Mouse (Mus musculus): ENCODE results near the gene Mrpl48. TPM values are rescaled to one million over a fixed set of nuclear protein-coding genes. Genes with fewer than 3 reads are reported as not detected.

Gene Mrpl48
- polyA plus RNA-seq, 1 experiment from 2014 or later = 78.9 TPM

GRCm38 (mm10) chr7:100645147-100645546, 37.0 kb upstream of the Mrpl48 start:
- WGBS = 28% methylated on average over 3 of the region's 3 CpGs
- Histone ChIP-seq H3K27me3 (replicated peaks; ENCODE audit: control insufficient read depth, insufficient read depth, low read length) (no peaks in the 10 kb centered on the region), H3K9me3 (ENCODE audit: control insufficient read depth, low read length) (no peaks in the 10 kb centered on the region), H3K4me3 (ENCODE audit: low read depth, low read length) (no peak overlapping the region), H3K4me2 (no peak overlapping the region), H3K9ac (ENCODE audit: low read depth, low read length) (no peak overlapping the region), H3K4me1 (replicated peaks; ENCODE audit: control insufficient read depth, insufficient read depth, low read length) (no peaks in the 10 kb centered on the region), H3K27ac (ENCODE audit: low read depth, low read length) (0 out of 2 replicates have a peak overlapping the region, but pooled peaks have one; percentile 8), H3K36me3 (ENCODE audit: control insufficient read depth, insufficient read depth, low read length) (peaks cover 3% of the 10 kb centered on the region; the same call in 1 of the 2 replicates)
- DNase-seq (ENCODE audit: low spot score) (peak; percentile 70), ATAC-seq (replicated peaks; ENCODE audit: low FRiP score) (peak; percentile 63; the same call in 1 of the 2 replicates)

GRCm38 (mm10) chr7:100642413-100642812, 34.3 kb upstream of the Mrpl48 start:
- Histone ChIP-seq H3K27me3 (replicated peaks; ENCODE audit: control insufficient read depth, insufficient read depth, low read length) (no peaks in the 10 kb centered on the region), H3K4me1 (replicated peaks; ENCODE audit: control insufficient read depth, insufficient read depth, low read length) (no peaks in the 10 kb centered on the region), H3K4me2 (no peak overlapping the region), H3K4me3 (ENCODE audit: low read depth, low read length) (no peak overlapping the region), H3K36me3 (ENCODE audit: control insufficient read depth, insufficient read depth, low read length) (peaks cover 9% of the 10 kb centered on the region), H3K9ac (ENCODE audit: low read depth, low read length) (no peak overlapping the region), H3K27ac (ENCODE audit: low read depth, low read length) (no peak overlapping the region), H3K9me3 (ENCODE audit: control insufficient read depth, low read length) (no peaks in the 10 kb centered on the region)
- ATAC-seq (replicated peaks; ENCODE audit: low FRiP score) (no peak), DNase-seq (ENCODE audit: low spot score) (no peak)
- 83% methylated on average over 4 of the region's 4 CpGs for WGBS

- Histone ChIP-seq H3K4me1 (replicated peaks; ENCODE audit: control insufficient read depth, insufficient read depth, low read length) (no peaks in the 10 kb centered on the region), H3K4me3 (ENCODE audit: low read depth, low read length) (no peak overlapping the region), H3K27ac (ENCODE audit: low read depth, low read length) (no peak overlapping the region), H3K36me3 (ENCODE audit: control insufficient read depth, insufficient read depth, low read length) (peaks cover 11% of the 10 kb centered on the region), H3K9ac (ENCODE audit: low read depth, low read length) (no peak overlapping the region), H3K9me3 (ENCODE audit: control insufficient read depth, low read length) (no peaks in the 10 kb centered on the region), H3K4me2 (no peak overlapping the region), H3K27me3 (replicated peaks; ENCODE audit: control insufficient read depth, insufficient read depth, low read length) (no peaks in the 10 kb centered on the region)
- DNase-seq (ENCODE audit: low spot score) = no peak
- WGBS = 9% methylated on average over 1 of the region's 1 CpGs
- no peak for ATAC-seq (replicated peaks; ENCODE audit: low FRiP score)
Observed at GRCm38 (mm10) chr7:100637657-100638056, 29.6 kb upstream of the Mrpl48 start.

DNA sequence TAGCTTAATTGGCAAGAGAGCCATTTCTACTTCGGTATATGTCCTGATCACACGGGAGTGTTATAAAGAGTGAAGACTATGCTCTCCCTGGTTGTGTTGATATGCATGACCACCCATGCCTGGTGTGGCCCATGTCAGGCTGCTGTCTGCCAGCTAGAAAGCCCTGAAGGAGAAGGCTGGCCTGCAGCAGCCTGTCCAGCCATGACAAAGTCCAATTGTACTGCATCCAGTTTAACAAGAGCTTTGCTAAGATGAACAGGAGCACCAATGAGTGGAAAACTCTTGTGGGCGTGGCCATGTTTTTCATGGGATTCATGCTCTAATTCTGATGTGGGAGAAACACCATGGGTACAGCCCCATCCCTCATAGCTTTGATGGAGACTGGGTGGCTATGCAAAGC, 16.4 kb upstream of the Mrpl48 start:
- ATAC-seq (replicated peaks; ENCODE audit: low FRiP score) = no peak
- Histone ChIP-seq H3K36me3 (ENCODE audit: control insufficient read depth, insufficient read depth, low read length) (0 out of 2 replicates have a peak, but pooled peaks cover under 1% of the 10 kb centered on the region), H3K9ac (ENCODE audit: low read depth, low read length) (no peak overlapping the region), H3K9me3 (ENCODE audit: control insufficient read depth, low read length) (no peaks in the 10 kb centered on the region), H3K27me3 (replicated peaks; ENCODE audit: control insufficient read depth, insufficient read depth, low read length) (no peaks in the 10 kb centered on the region), H3K4me3 (ENCODE audit: low read depth, low read length) (no peak overlapping the region), H3K27ac (ENCODE audit: low read depth, low read length) (no peak overlapping the region), H3K4me2 (no peak overlapping the region), H3K4me1 (replicated peaks; ENCODE audit: control insufficient read depth, insufficient read depth, low read length) (peaks cover 6% of the 10 kb centered on the region; the same call in 1 of the 2 replicates)
- 84% methylated on average over 3 of the region's 3 CpGs for WGBS
- DNase-seq (ENCODE audit: low spot score) = no peak

- no peak overlapping the region for H3K4me2 ChIP-seq
- WGBS = 72% methylated on average over 2 of the region's 2 CpGs
- no peak overlapping the region for H3K27ac ChIP-seq (ENCODE audit: low read depth, low read length)
- no peak for ATAC-seq (replicated peaks; ENCODE audit: low FRiP score)
- H3K27me3 ChIP-seq (replicated peaks; ENCODE audit: control insufficient read depth, insufficient read depth, low read length) = no peaks in the 10 kb centered on the region
- no peaks in the 10 kb centered on the region for H3K9me3 ChIP-seq (ENCODE audit: control insufficient read depth, low read length)
- H3K9ac ChIP-seq (ENCODE audit: low read depth, low read length) = no peak overlapping the region
- H3K36me3 ChIP-seq (ENCODE audit: control insufficient read depth, insufficient read depth, low read length) = no peaks in the 10 kb centered on the region
- H3K4me3 ChIP-seq (ENCODE audit: low read depth, low read length) = no peak overlapping the region
- peaks cover 6% of the 10 kb centered on the region; the same call in 1 of the 2 replicates for H3K4me1 ChIP-seq (replicated peaks; ENCODE audit: control insufficient read depth, insufficient read depth, low read length)
- no peak for DNase-seq (ENCODE audit: low spot score)
Observed at GRCm38 (mm10) chr7:100622277-100622676, 14.2 kb upstream of the Mrpl48 start.

- H3K9me3 ChIP-seq (ENCODE audit: control insufficient read depth, low read length) = no peaks in the 10 kb centered on the region
- H3K27ac ChIP-seq (ENCODE audit: low read depth, low read length) = peak overlapping the region; percentile 81
- H3K4me2 ChIP-seq = peak overlapping the region; percentile 58
- no peaks in the 10 kb centered on the region for H3K27me3 ChIP-seq (replicated peaks; ENCODE audit: control insufficient read depth, insufficient read depth, low read length)
- no peaks in the 10 kb centered on the region for H3K36me3 ChIP-seq (ENCODE audit: control insufficient read depth, insufficient read depth, low read length)
- no peak overlapping the region for H3K9ac ChIP-seq (ENCODE audit: low read depth, low read length)
- H3K4me1 ChIP-seq (replicated peaks; ENCODE audit: control insufficient read depth, insufficient read depth, low read length) = peaks cover 16% of the 10 kb centered on the region
- H3K4me3 ChIP-seq (ENCODE audit: low read depth, low read length) = no peak overlapping the region
- DNase-seq (ENCODE audit: low spot score) (no peak), ATAC-seq (replicated peaks; ENCODE audit: low FRiP score) (peak; percentile 90)
- WGBS = 76% methylated on average over 4 of the region's 4 CpGs
Observed at GRCm38 (mm10) chr7:100616121-100616857, 8.2 kb upstream of the Mrpl48 start.

DNA sequence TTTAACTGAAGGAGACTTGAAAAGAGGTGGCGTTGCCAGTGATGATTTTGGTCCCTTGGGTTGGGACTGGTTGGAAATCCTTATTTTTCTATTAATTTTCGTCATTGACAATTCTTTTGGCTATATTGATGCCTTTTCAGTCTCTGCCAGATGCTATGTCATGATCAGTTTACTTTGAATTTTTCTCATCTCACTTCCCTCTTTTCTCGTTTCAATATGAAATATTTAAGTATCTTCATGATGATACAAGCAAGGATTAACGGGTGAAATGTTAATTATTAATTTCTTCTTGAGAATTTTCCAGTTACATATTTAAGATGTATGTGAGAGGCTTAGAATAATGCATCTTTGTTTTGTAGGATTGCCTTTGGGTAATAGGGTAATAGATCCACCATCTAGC, 809 bp upstream of the Mrpl48 start:
- WGBS = 21% methylated on average over 4 of the region's 4 CpGs
- no peak overlapping the region for H3K27ac ChIP-seq (ENCODE audit: low read depth, low read length)
- peak overlapping the region; percentile 100 for H3K4me3 ChIP-seq (ENCODE audit: low read depth, low read length)
- ATAC-seq (replicated peaks; ENCODE audit: low FRiP score) (no peak), DNase-seq (ENCODE audit: low spot score) (no peak)
- no peaks in the 10 kb centered on the region for H3K36me3 ChIP-seq (ENCODE audit: control insufficient read depth, insufficient read depth, low read length)
- peaks cover 7% of the 10 kb centered on the region for H3K4me1 ChIP-seq (replicated peaks; ENCODE audit: control insufficient read depth, insufficient read depth, low read length)
- H3K9ac ChIP-seq (ENCODE audit: low read depth, low read length) = peak overlapping the region; percentile 99
- H3K27me3 ChIP-seq (replicated peaks; ENCODE audit: control insufficient read depth, insufficient read depth, low read length) = no peaks in the 10 kb centered on the region
- H3K4me2 ChIP-seq = peak overlapping the region; percentile 60
- H3K9me3 ChIP-seq (ENCODE audit: control insufficient read depth, low read length) = no peaks in the 10 kb centered on the region

GRCm38 (mm10) chr7:100607214-100608129, 629 bp downstream of the Mrpl48 start, which contains the start of gene Rab6a:
Gene Rab6a, plus strand, starts transcription at chr7:100607410.
- peak within 1 kb of the TSS; percentile 60 for H3K4me2 ChIP-seq
- no peaks in the 10 kb centered on the region for H3K36me3 ChIP-seq (ENCODE audit: control insufficient read depth, insufficient read depth, low read length)
- peaks cover 7% of the 10 kb centered on the region for H3K4me1 ChIP-seq (replicated peaks; ENCODE audit: control insufficient read depth, insufficient read depth, low read length)
- H3K9me3 ChIP-seq (ENCODE audit: control insufficient read depth, low read length) = no peaks in the 10 kb centered on the region
- under 1% methylated on average over 105 of the region's 105 CpGs for WGBS
- peak within 1 kb of the TSS; percentile 99 for H3K27ac ChIP-seq (ENCODE audit: low read depth, low read length)
- H3K9ac ChIP-seq (ENCODE audit: low read depth, low read length) = peak within 1 kb of the TSS; percentile 99
- DNase-seq (ENCODE audit: low spot score) (peak; percentile 97), ATAC-seq (replicated peaks; ENCODE audit: low FRiP score) (peak; percentile 93)
- no peaks in the 10 kb centered on the region for H3K27me3 ChIP-seq (replicated peaks; ENCODE audit: control insufficient read depth, insufficient read depth, low read length)
- H3K4me3 ChIP-seq (ENCODE audit: low read depth, low read length) = peak within 1 kb of the TSS; percentile 100

Measured in liver, embryonic 11.5 days (tissue).